Mouse (Mus musculus): ENCODE data around the gene Mxi1.

Gene Mxi1

DNA sequence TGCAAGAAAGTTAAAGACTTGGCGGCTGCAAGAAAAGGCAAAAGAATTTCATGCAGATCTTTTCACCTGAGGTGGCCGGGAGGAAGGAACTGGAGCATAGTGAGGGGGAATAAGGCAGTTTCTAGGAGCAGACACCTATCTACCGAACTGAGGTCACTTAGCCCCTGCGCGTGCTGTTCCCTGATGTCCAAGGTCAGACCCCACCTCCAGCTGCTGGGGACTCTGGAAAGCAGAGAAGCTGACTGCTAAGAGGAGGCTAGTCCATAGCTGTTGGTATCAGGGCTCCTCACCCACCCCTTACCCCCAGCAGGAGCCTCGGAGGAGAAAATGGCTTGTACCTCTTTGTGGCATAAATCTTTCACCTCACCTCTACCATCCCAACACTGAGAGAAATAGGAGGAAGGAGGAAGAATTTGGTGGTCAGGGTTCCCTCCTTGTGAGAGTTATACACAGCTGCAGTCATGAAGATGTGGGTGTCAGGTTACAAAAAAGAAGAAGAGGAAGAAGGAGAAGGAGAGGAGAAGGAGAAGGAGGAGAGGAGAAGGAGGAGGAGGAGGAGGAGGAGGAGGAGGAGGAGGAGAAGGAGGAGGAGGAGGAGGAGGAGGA is 111.4 kb downstream of the Mxi1 start:
- DNase-seq (ENCODE audit: extremely low read depth, low read depth, low spot score): no peak

DNA sequence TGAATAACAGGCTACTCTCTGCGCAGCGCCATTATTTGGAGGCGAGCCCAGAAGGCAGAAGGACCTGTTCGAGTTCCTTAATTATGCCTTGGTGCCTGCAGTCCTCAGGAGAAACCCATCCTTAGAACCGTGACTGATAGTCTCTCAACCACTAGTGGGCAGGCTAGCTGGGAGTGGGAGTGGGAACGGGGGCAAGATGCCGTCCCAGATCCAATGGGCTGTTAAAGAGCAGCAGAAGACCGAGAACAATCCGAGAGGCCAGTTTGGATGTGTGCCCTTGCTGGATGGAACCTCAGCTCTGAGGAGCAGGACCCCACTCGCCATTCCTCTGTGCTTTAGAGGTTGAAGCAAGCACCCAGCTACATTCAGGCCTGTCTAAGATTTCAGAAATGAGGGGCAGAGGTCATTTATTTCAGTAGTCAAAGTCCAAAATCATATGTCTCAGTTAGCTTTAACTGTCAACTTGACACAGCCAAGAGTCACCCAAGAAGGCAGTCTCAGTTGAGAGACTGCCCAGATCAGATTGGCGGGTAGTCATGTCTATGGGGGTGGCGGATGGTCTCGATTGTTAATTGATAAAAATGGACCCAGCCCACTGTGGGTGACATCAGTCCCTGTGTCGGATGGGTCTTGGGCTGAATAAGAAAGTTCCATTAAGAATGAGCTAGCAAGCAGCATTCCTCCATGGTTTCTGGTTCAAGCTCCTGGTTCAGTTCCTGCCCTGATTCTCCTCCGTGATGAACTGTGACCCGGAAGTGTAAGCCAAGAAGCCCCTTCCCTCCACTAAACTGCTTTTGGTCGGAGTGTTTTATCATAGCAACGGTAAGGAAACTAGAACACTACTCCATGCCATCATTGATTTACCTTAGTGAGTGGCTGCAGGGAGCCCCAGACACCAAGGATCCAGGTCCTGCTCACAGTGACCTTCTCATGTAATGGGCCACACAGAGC is 112.3 kb downstream of the Mxi1 start:
- no peak for DNase-seq (ENCODE audit: extremely low read depth, low read depth, low spot score)

DNA sequence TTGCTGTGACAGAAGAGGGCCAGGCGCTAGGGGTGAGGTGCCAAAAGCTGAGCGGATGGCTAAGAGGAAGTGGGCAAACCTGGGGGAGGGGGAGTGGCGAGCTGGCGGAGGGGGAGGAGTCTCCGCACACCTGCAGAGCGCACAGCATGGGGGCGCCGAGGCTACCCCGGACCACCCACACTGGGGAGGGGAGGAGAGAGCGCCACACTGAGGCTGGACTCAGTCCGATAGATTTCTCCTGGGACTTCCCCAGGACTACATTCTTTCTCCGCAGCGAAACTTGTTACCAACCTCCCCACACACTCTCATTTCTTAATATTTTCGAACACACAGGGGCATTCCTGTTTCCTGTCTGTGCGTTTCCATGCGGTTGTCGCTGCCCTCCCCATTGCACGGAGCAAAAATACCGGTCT is 113.0 kb downstream of the Mxi1 start:
- no peak for DNase-seq (ENCODE audit: extremely low read depth, low read depth, low spot score)

DNA sequence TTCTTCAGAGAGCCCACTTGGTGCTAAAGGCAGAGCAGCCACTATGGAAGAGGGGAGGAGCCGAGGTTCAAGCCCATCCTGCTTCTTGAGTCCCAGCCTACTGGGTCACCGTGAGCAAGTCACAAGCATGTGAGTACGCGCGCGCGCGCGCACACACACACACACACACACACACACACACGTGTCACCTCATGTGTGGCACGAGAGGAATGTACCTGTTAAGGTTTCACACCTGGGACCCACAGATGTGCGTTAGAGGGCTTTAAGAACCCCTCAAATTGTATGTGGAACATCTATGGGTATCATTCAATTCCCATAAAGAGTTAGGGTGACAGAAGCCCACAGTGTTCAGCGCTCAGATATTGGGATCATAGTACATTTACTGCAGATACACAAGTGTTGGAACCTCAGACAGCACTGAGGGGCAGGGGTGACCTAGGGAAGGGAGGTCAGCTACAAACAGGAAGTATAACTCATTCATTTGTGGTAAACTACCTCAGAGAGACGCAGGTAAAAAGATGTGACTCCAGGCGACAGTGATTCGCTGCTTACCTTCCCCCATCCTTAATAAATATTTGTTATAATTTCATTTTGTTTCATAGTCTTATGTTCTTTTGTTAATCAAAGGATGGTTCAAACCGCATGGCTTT is 113.6 kb downstream of the Mxi1 start:
- DNase-seq (ENCODE audit: extremely low read depth, low read depth, low spot score): no peak

DNA sequence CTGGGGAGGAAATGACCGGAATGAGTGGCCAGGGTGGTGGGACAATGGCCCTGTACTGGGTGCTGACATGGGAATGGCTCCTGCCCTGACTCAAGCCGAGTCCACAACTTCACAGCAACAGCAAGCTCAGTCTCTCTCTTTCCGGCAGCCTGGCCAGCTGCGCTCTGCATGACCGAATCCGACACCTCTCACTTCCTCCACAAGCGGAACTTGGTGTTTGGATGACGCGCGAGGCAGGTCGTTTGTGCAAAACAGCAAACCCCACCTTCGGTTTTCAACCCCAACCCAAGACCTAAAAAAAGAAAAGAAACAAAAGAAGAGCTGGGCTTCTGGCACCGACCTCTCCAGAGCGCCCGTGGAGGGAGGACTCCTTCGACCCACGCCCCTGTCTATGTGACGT is 114.3 kb downstream of the Mxi1 start:
- no peak for DNase-seq (ENCODE audit: extremely low read depth, low read depth, low spot score)
